Mouse (Mus musculus): ENCODE measurements at regions not wholly inside any gene's neighbourhood (a gene's known extent, or its start where the extent isn't known, plus 50 kb on each side); places are given as distances from the start of the nearest gene placed in this dataset.

DNA sequence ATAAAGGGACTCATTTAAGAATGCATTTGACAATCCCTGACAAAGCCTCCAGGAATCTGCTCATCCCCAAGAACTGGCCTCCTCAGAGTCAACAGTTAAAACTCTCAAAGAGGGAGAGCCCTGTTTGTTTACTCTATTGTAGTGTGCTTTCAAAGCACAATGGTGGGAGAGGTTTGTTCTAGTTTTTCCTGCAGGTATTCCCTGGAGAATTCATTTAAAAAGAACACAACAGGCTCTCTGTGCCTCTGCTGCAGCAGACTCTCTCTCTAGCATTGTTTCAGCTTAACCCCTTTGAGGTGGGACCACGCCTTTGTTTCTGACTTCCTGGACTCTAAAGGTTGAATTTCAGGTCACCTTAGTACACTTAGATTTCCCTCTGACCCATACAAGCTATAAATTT is 149.1 kb downstream of the Kitl start:
- TF ChIP-seq CTCF (IDR thresholded peaks at IDR 0.05; ENCODE audit: low read depth, low read length) (no peak), POLR2A (IDR thresholded peaks at IDR 0.05; ENCODE audit: extremely low read depth, insufficient read depth, low read length) (no peak)
